Mouse (Mus musculus): Measurements from ENCODE around the gene Gzmf. TPM values are rescaled to one million over a fixed set of nuclear protein-coding genes. Genes with fewer than 3 reads are reported as not detected.
"Not testable (repeated sequence)": the region's sequence is repeated elsewhere in the genome, so short reads cannot be mapped to it uniquely, and the experiment has no call there.

The Gzmf gene
- total and polyA plus RNA-seq, 3 experiments: not detected

DNA sequence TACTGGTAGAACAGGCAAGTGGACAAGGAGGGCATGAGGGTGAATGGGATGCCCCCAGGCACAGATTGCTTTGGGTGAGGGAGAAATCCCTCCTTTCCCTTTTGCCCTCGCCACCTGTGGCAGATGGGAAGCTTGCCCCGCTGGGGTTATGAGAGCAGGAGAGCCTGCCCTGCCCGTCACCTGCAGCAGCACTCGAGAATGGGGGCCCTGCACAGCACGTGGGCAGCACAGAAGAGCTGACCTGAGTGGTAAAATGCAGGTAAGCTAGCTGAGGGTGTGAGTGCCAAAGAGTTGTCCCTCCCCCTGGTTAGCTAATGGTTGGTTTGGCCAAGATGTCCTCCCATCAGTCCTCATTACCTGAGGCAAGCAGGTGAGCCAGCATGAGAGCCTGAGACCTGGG lies 24.7 kb downstream of the Gzmf start:
- Histone ChIP-seq H3K36me3 (ENCODE audit: control insufficient read depth in 1 of 2, insufficient read depth in 2 of 2, low read length in 2 of 2) (no peaks in the 10 kb centered on the region), H3K9me3 (replicated peaks; ENCODE audit: insufficient read depth, low read length) (no peaks in the 10 kb centered on the region), H3K27ac (ENCODE audit: control insufficient read depth, low read depth, low read length) (no peak overlapping the region), H3K4me1 (ENCODE audit: control insufficient read depth in 1 of 2, insufficient read depth in 2 of 2, low read length in 2 of 2) (no peaks in the 10 kb centered on the region), H3K4me3 (ENCODE audit: control insufficient read depth in 1 of 2, insufficient read depth in 1 of 2, low read depth in 2 of 2, low read length in 2 of 2) (no peak overlapping the region), H3K79me2 (ENCODE audit: control insufficient read depth, insufficient read depth, low read length, poor library complexity) (no peaks in the 10 kb centered on the region), H3K27me3 (ENCODE audit: control insufficient read depth in 1 of 2, insufficient read depth in 2 of 2, low read length in 2 of 2) (peaks cover 6 to 10% of the 10 kb centered on the region in 2 experiments), H3K9ac (ENCODE audit: control insufficient read depth, low read depth, low read length, poor library complexity, severe bottlenecking) (no peak overlapping the region)
- TF ChIP-seq BHLHE40 (IDR thresholded peaks at IDR 0.05; ENCODE audit: borderline replicate concordance, low read depth, low read length) (no peak), ZMIZ1 (IDR thresholded peaks at IDR 0.05; ENCODE audit: low read depth, low read length) (no peak), ZKSCAN1 (IDR thresholded peaks at IDR 0.05; ENCODE audit: low read depth, low read length) (no peak)
- DNase-seq (ENCODE audit: low read depth, low spot score): no peak

DNA sequence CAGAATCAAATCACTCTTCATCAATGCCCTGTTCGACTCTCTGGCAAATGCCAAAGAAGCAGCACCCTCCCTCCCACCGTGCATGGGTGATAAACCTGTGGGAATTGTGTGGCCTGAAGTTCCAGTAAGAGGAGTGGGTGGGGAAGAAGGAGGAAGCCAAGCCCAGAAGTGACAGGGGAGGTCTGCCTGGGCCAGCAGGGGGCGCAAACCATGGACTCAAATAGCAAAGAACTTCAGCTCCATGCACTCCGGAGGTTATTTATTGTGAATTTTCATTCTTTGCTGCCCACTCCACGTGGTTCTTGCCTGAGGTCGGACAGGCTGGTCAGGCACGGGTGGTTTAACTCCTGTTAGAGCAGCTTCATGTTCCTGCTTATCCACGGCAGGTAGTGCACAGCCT lies 33.6 kb downstream of the Gzmf start:
- not testable (repeated sequence) for H3K4me1 ChIP-seq (ENCODE audit: control insufficient read depth in 1 of 2, insufficient read depth in 2 of 2, low read length in 2 of 2); H3K36me3 ChIP-seq (ENCODE audit: control insufficient read depth in 1 of 2, insufficient read depth in 2 of 2, low read length in 2 of 2); H3K9ac ChIP-seq (ENCODE audit: control insufficient read depth, low read depth, low read length, poor library complexity, severe bottlenecking); H3K9me3 ChIP-seq (replicated peaks; ENCODE audit: insufficient read depth, low read length); H3K79me2 ChIP-seq (ENCODE audit: control insufficient read depth, insufficient read depth, low read length, poor library complexity); H3K4me3 ChIP-seq (ENCODE audit: control insufficient read depth in 1 of 2, insufficient read depth in 1 of 2, low read depth in 2 of 2, low read length in 2 of 2); H3K27ac ChIP-seq (ENCODE audit: control insufficient read depth, low read depth, low read length)
- H3K27me3 ChIP-seq (ENCODE audit: control insufficient read depth in 1 of 2, insufficient read depth in 2 of 2, low read length in 2 of 2): peaks cover 1 to 21% of the 10 kb centered on the region in 2 experiments
- TF ChIP-seq CTCF (IDR thresholded peaks at IDR 0.05 in 2 of 3, conservative IDR thresholded peaks at IDR 0.05 in 1 of 3; ENCODE audit: control insufficient read depth in 1 of 3, insufficient read depth in 1 of 3, low read depth in 2 of 3, low read length in 3 of 3, poor library complexity in 1 of 3, severe bottlenecking in 1 of 3): peak; percentile 64 to 82 (median 69)
- TF ChIP-seq RAD21 (IDR thresholded peaks at IDR 0.05; ENCODE audit: low read depth, low read length): peak; percentile 8; the same call in 1 of the 2 replicates
- peak; percentile 60 for TF ChIP-seq SMC3 (IDR thresholded peaks at IDR 0.05; ENCODE audit: low read depth, low read length)
- peak; percentile 66 for DNase-seq (ENCODE audit: low read depth, low spot score)

DNA sequence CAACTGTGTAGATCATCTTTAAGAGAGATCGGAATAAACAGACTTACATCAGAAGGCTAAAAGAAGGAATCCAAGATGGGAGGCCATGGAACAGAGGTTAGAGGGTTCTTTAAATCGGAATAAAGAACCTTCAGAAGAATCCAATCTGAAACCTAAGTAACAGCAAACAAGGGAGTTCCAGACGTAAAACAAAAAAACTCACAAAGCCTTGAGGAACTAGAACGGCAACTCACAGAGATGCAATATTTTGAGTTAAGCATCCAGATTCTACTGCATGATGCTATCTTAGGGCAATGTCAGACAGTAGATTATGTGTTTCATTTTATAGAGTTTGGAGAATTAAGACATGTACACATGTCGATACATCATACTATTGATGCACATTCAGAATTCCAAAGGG lies 36.7 kb downstream of the Gzmf start, which contains the start of gene Gzmn:
Gene Gzmn, minus strand, starts transcription at position 101 of the 400 bp plus-strand sequence.
- Histone ChIP-seq H3K27me3 (ENCODE audit: control insufficient read depth in 1 of 2, insufficient read depth in 2 of 2, low read length in 2 of 2) (peaks cover 1 to 21% of the 10 kb centered on the region in 2 experiments), H3K4me3 (ENCODE audit: control insufficient read depth in 1 of 2, insufficient read depth in 1 of 2, low read depth in 2 of 2, low read length in 2 of 2) (no peak within 1 kb of the TSS), H3K9me3 (replicated peaks; ENCODE audit: insufficient read depth, low read length) (no peaks in the 10 kb centered on the region), H3K9ac (ENCODE audit: control insufficient read depth, low read depth, low read length, poor library complexity, severe bottlenecking) (no peak within 1 kb of the TSS), H3K27ac (ENCODE audit: control insufficient read depth, low read depth, low read length) (no peak within 1 kb of the TSS), H3K79me2 (ENCODE audit: control insufficient read depth, insufficient read depth, low read length, poor library complexity) (no peaks in the 10 kb centered on the region), H3K36me3 (ENCODE audit: control insufficient read depth in 1 of 2, insufficient read depth in 2 of 2, low read length in 2 of 2) (no peaks in the 10 kb centered on the region), H3K4me1 (ENCODE audit: control insufficient read depth in 1 of 2, insufficient read depth in 2 of 2, low read length in 2 of 2) (no peaks in the 10 kb centered on the region)
- no peak for DNase-seq (ENCODE audit: low read depth, low spot score)
- no peak for TF ChIP-seq EP300 (IDR thresholded peaks at IDR 0.05; ENCODE audit: low read depth in 1 of 2, low read length in 2 of 2)
- no peak for TF ChIP-seq KAT2A (conservative IDR thresholded peaks at IDR 0.05; ENCODE audit: low read depth, low read length)
- no peak for TF ChIP-seq POLR2AphosphoS2 (IDR thresholded peaks at IDR 0.05; ENCODE audit: low read length)
- no peak for TF ChIP-seq GABPA (IDR thresholded peaks at IDR 0.05; ENCODE audit: low read depth, low read length)
- TF ChIP-seq ELF1 (IDR thresholded peaks at IDR 0.05; ENCODE audit: low read depth, low read length): no peak
- TF ChIP-seq RAD21 (IDR thresholded peaks at IDR 0.05; ENCODE audit: low read depth, low read length): no peak
- no peak for TF ChIP-seq ZMIZ1 (IDR thresholded peaks at IDR 0.05; ENCODE audit: low read depth, low read length)
- TF ChIP-seq NRF1 (IDR thresholded peaks at IDR 0.05; ENCODE audit: insufficient read depth, low read depth, low read length, poor library complexity, severe bottlenecking): no peak
- TF ChIP-seq TAL1 (IDR thresholded peaks at IDR 0.05; ENCODE audit: low read length): no peak
- TF ChIP-seq TBP (IDR thresholded peaks at IDR 0.05; ENCODE audit: low read depth, low read length): no peak
- no peak for TF ChIP-seq TCF12 (IDR thresholded peaks at IDR 0.05; ENCODE audit: low read depth, low read length)
- TF ChIP-seq POLR2A (IDR thresholded peaks at IDR 0.05; ENCODE audit: control insufficient read depth in 1 of 2, insufficient read depth in 1 of 2, low read depth in 1 of 2, low read length in 2 of 2, poor library complexity in 1 of 2): no peak
- no peak for TF ChIP-seq MYB (IDR thresholded peaks at IDR 0.05; ENCODE audit: low read depth, low read length)
- no peak for TF ChIP-seq USF1 (IDR thresholded peaks at IDR 0.05; ENCODE audit: low read depth, low read length)
- TF ChIP-seq HCFC1 (IDR thresholded peaks at IDR 0.05; ENCODE audit: low read depth, low read length): no peak
- no peak for TF ChIP-seq MAX (IDR thresholded peaks at IDR 0.05; ENCODE audit: low read length)

Data from MEL (cell line).